Mouse (Mus musculus): ENCODE results near the gene Olfr347.

Gene Olfr347

GRCm38 (mm10) chr2:36731602-36732001 is at the start of gene Olfr347:
Olfr347 (plus strand) TSS chr2:36731902.
- DNase-seq (ENCODE audit: low spot score in 2 of 2): no peak

- no peak for DNase-seq (ENCODE audit: low spot score in 2 of 2)
These were observed 46.2 kb upstream of the Olfr347 start, which contains the start of gene Olfr346 for GRCm38 (mm10) chr2:36685488-36685887. Olfr346 (plus strand) TSS chr2:36685788.

- no peak for DNase-seq (ENCODE audit: low spot score in 2 of 2)
These were observed 4.5 kb downstream of the Olfr347 start for GRCm38 (mm10) chr2:36736226-36736625.

GRCm38 (mm10) chr2:36783976-36784375 is 52.3 kb downstream of the Olfr347 start, which contains the start of gene Olfr348:
Olfr348 (plus strand) TSS chr2:36784276.
- no peak for DNase-seq (ENCODE audit: low spot score in 2 of 2)
